Mouse (Mus musculus) frontal cortex, postnatal 10 days (tissue): ENCODE measurements at regions not wholly inside any gene's neighbourhood (a gene's known extent, or its start where the extent isn't known, plus 50 kb on each side); places are given as distances from the start of the nearest gene placed in this dataset.

Source experiments
- DNase-seq, 2 experiments: peaks; one replicate each; pipeline ENCODE4 v3.0.0; 2022; ENCODE audit warnings: low spot score in 2 of 2, mixed read lengths in 1 of 2

GRCm38 (mm10) chr8:95979223-95979622 lies 90.9 kb upstream of the Got2 start:
- DNase-seq = no peak

GRCm38 (mm10) chr8:95974889-95975288 lies 86.5 kb upstream of the Got2 start:
- no peak for DNase-seq

DNA sequence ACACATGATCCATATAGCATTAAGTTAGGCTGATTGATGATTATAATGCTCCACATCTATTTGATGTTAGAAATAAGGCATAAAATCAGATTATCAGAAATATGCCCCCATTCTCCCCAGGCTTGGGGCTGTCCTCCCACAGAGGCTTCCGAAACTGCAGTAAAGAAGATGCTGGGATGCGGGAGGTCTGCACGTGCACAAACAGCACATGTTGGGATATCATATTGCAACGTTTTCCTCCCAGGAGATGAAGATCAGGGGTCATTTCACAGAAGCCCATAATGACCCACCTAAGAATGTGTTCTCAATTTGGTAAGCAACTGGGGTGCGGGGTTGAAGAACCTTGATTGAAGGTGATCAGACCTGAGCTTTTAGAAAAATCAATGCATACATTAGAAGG lies 85.9 kb upstream of the Got2 start:
- no peak for DNase-seq

GRCm38 (mm10) chr8:95973571-95973970 lies 85.2 kb upstream of the Got2 start:
- DNase-seq = no peak

DNA sequence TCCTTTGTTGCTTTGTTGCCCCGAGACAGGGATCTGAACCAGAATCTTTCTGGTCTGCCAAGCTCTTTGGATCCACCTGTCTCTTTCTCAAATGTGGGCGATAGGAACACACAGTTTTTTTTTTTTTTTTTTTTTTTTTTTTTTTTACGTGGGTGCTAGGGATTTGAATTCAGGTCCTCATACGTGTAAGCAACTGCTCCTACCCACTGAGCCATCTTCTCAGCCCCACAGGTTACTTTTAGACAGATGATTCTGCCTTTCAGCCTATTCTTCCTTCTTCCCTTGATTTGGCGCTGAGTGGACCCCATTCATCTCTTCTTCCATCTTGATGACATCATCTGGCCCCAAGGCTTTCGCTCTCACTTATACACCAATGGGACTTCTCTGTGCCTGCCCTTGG lies 80.5 kb upstream of the Got2 start:
- DNase-seq = no peak

DNA sequence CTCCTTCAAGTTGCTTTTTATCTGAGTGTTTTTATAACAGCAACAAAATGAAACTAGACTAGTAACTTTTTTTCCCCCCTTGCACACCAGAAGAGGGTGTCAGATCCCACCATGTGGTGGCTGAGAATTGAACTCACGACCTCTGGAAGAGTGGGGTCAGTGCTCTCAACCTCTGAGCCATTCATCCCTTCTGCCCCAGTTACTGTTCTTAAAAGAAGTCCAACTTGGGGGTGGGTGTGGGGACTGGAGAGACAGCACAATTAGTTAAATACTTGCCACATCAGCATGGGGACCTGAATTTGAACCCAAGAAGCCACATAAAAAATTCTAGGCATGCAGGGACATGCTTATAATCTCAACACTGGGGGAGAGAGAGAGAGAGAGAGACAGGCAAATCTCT lies 78.1 kb upstream of the Got2 start:
- DNase-seq = no peak

- no peak for DNase-seq
Measured at GRCm38 (mm10) chr8:95952257-95952656, 63.9 kb upstream of the Got2 start.

DNA sequence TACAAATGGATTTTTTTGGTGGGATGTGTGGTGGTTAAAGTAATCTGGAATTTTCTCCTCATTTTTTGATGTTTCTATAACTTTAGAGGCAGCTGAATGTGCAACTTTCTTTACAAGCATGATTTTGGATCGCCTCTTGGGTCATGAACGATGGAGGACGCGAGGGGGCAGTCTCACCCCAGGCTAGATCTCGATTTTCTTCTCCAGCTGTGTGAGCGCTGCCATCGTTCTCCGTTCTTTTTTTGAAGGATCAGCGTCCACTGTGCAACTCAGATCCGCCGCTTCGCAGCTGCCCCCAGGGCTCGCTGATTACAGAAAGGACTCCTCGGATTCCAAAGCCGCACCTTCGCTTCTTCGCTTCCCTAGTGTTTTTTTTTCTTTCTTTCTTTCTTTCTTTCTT lies 63.4 kb upstream of the Got2 start:
- DNase-seq = peak; percentile 45 to 74
